10 mouse cellular contexts compared by ENCODE assay signal in genomic region chr10:3995277-3995676, GRCm38 (mm10). TPM values are rescaled to one million over a fixed set of nuclear protein-coding genes. Genes with fewer than 3 reads are reported as not detected.
DNase-seq lines count a peak whose midpoint lies in the region; ATAC-seq and TF ChIP-seq lines count a peak whose summit lies in the region.
"Had no signal": no experiment of that assay in that cellular context is flagged by ENCODE, and none has a peak within 500 bp of the region (broad histone marks: within the 10 kb centered on the region; RNA-seq: fewer than 3 reads in every experiment).

No protein-coding gene starts in this region.

- H3K4me3 ChIP-seq in heart, adult 2 months: no peak overlapping the region
- no peak overlapping the region for H3K4me3 ChIP-seq in testis, adult 2 months (ENCODE audit: control insufficient read depth, low read depth, low read length)
- H3K4me3 ChIP-seq: limb, embryonic 13.5 days; neural tube, embryonic 15.5 days had no signal

- no peaks in the 10 kb centered on the region; the same call in 1 of the 2 replicates for H3K4me1 ChIP-seq in heart, adult 2 months (ENCODE audit: control insufficient read depth, insufficient read depth, low read length)
- no peaks in the 10 kb centered on the region for H3K4me1 ChIP-seq in testis, adult 2 months (ENCODE audit: control insufficient read depth, insufficient read depth, low read length)
- H3K4me1 ChIP-seq: limb, embryonic 13.5 days; neural tube, embryonic 15.5 days had no signal

- WGBS in heart, adult 2 months: 83% methylated on average over 4 of the region's 4 CpGs

- TF ChIP-seq POLR2A in heart, adult 2 months (IDR thresholded peaks at IDR 0.05; ENCODE audit: insufficient read depth, low read depth, low read length): no peak
- no peak for TF ChIP-seq POLR2A in testis, adult 2 months (IDR thresholded peaks at IDR 0.05; ENCODE audit: control insufficient read depth, low read depth, low read length)

- no peak for DNase-seq in heart, adult 2 months
- no peak for DNase-seq in heart, adult 9 months (ENCODE audit: low spot score in 2 of 2)
- no peak for DNase-seq in testis, postnatal 14 days (ENCODE audit: low spot score)
- DNase-seq in c-Kit-positive CD71-positive TER-119-positive erythroid progenitor cells, embryonic 14.5 days (ENCODE audit: low spot score): peak; percentile 44
- DNase-seq in testis, postnatal 10 days (ENCODE audit: low spot score): peak; percentile 56
- DNase-seq in retina, embryonic 14.5 days (ENCODE audit: low spot score): no peak

- no peaks in the 10 kb centered on the region for H3K36me3 ChIP-seq in heart, adult 2 months (ENCODE audit: control insufficient read depth, insufficient read depth, low read length)
- H3K36me3 ChIP-seq in testis, adult 2 months (ENCODE audit: control insufficient read depth, insufficient read depth, low read length): no peaks in the 10 kb centered on the region

- no peaks in the 10 kb centered on the region for H3K79me2 ChIP-seq in heart, adult 2 months (replicated peaks; ENCODE audit: control insufficient read depth, insufficient read depth, low read length)

- peak; percentile 32 for TF ChIP-seq CTCF in heart, adult 2 months (IDR thresholded peaks at IDR 0.05)
- peak; percentile 18; the same call in 1 of the 2 replicates for TF ChIP-seq CTCF in testis, adult 2 months (IDR thresholded peaks at IDR 0.05; ENCODE audit: control insufficient read depth, insufficient read depth, insufficient replicate concordance, low read depth, low read length)

- intact Hi-C loops in heart, adult 2 months (cut with DNase I): loop anchor here (5.0 kb wide), 3 partner anchors 42 to 157 kb away; no protein-coding TSS in a partner anchor

- H3K9ac ChIP-seq in heart, adult 2 months (ENCODE audit: low read depth, low read length): no peak overlapping the region
- H3K9ac ChIP-seq: limb, embryonic 13.5 days; neural tube, embryonic 15.5 days had no signal

- TF ChIP-seq EP300 in heart, adult 2 months (IDR thresholded peaks at IDR 0.05; ENCODE audit: insufficient read depth, low read depth, low read length): no peak

- ATAC-seq in erythroid progenitor cell, adult 5-6 weeks (replicated peaks; ENCODE audit: low FRiP score, poor library complexity, severe bottlenecking): no peak

- H3K27ac ChIP-seq in heart, adult 2 months: no peak overlapping the region
- H3K27ac ChIP-seq in testis, adult 2 months (ENCODE audit: control insufficient read depth, insufficient read depth, low read depth, low read length): no peak overlapping the region
- H3K27ac ChIP-seq: limb, embryonic 13.5 days; neural tube, embryonic 15.5 days had no signal

- H3K27me3 ChIP-seq in heart, adult 2 months (ENCODE audit: control insufficient read depth, insufficient read depth, low read length): no peaks in the 10 kb centered on the region
- H3K27me3 ChIP-seq in testis, adult 2 months (ENCODE audit: control insufficient read depth, insufficient read depth, low read length): no peaks in the 10 kb centered on the region
- H3K27me3 ChIP-seq: limb, embryonic 13.5 days; neural tube, embryonic 15.5 days had no signal

RNA-seq across cellular contexts. Expression of gene Mthfd1l, which starts 22.4 kb away (rescaled TPM):
- total RNA-seq in heart, adult 2 months (2021): under 1 TPM; 0.77 to 0.99 TPM
- 0.27 and 0.41 TPM in 2 replicates for polyA plus RNA-seq in heart, adult 2 months (2012; rRNA removed)
- 1.6 and 1.9 TPM in 2 replicates for polyA plus RNA-seq in testis, adult 2 months (2012; rRNA removed)
- 9.6 and 14.8 TPM in 2 replicates for total RNA-seq in erythroid progenitor cell, adult 5-6 weeks (2015; ENCODE audit: low replicate concordance)
- total RNA-seq in erythroid progenitor cell, adult 5-6 weeks (2017; ENCODE audit: low replicate concordance): 40.4 and 55.7 TPM in 2 replicates

Comparison
In these comparisons a context has a peak if more than half of its experiments do, and no peak if none do; other contexts are left out.
1. DNase-seq: peak in c-Kit-positive CD71-positive TER-119-positive erythroid progenitor cells, embryonic 14.5 days (single experiment) and testis, postnatal 10 days (single experiment); none in heart, adult 2 months (0 of 2), heart, adult 9 months (0 of 2), testis, postnatal 14 days (single experiment) and retina, embryonic 14.5 days (single experiment).
2. RNA of gene Mthfd1l, which starts 22.4 kb away (total RNA-seq): 9.6 to 55.7 TPM in erythroid progenitor cell, adult 5-6 weeks; 0.77 to 0.99 TPM in heart, adult 2 months; every median in the first group is over 4 times any median in the second.